Mouse (Mus musculus) adrenal gland, postnatal 36 days (tissue): ENCODE data around the gene Insm1. TPM values are rescaled to one million over a fixed set of nuclear protein-coding genes. Genes with fewer than 3 reads are reported as not detected.

Source experiments
- DNase-seq, 2 experiments: peaks; one replicate each; pipeline ENCODE4 v3.0.0; 2021; ENCODE audit warnings: mixed read lengths in 1 of 2
- long read RNA-seq, 2 experiments: library from polyadenylated mRNA; stranded (forward); transcript quantifications; one replicate each; pipeline ENCODE4 v2.0.0; 2021; ENCODE audit warnings: borderline sequencing depth in 2 of 2
- total RNA-seq, 2 experiments: library from RNA; stranded (reverse); gene quantifications; 2 replicates each; pipeline ENCODE4 v1.2.3; 2021

The Insm1 gene
- 1 to 10 TPM; 2.9 to 6.4 TPM for total RNA-seq
- long read RNA-seq, experiment 1, transcript Insm1-201 (1 exons, 3,100 nt) = major isoform, 9 of 9 reads
- long read RNA-seq, experiment 1, partial matches to known transcripts = 0 of 9 reads
- long read RNA-seq, experiment 1, other reads (novel, unspliced or antisense) = 0 of 9 reads
- long read RNA-seq, experiment 2, transcript Insm1-201 (1 exons, 3,100 nt) = major isoform, 8 of 8 reads
- long read RNA-seq, experiment 2, partial matches to known transcripts = 0 of 8 reads
- long read RNA-seq, experiment 2, other reads (novel, unspliced or antisense) = 0 of 8 reads

DNA sequence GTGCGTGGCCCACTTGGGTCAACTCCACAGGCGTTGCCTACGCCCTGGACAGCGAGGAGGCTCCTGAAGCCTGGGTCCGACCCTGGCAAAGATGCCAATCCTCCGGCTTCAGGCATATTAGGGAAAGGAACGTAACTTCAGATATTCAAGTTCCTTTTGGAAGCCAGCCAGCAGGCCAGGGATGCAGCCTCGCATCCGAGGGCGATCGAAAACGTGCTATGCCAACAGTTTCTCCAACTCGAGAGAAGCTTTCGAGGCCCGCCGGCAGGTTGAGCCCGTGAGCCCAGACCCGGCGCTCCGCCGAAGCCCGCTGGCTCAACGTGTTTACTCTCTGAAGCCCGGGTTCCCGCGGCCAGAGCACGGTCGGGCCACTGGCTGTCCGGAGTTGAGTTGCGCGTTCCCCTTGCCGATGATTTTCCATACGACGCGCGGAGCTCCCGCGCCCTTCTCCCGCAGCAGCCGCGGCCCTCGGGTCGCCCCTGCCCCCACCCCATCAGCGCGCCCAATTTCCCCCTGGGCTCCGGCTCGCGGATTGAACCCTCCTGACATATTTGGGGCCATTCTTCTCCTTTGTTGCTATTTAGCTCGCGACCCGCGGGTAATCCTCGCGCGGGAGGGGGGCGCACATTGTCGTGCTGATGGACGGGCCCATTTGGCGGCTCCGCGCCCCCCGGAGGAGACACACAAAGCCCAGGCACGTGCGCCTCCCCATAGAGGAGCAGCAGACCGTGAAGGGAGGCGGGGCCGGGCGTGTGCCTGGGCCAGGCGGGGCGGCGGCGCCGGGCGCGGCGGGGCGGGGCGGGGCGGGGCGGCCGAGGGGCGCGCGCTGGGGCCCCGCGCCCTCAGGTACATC lies at the start of gene Insm1:
Gene Insm1 (plus strand): TSS at position 846 of the 853 bp plus-strand sequence.
- peak; percentile 51 to 52 for DNase-seq

- DNase-seq = no peak
These were observed 49.6 kb upstream of the Insm1 start for GRCm38 (mm10) chr2:146172106-146172505.

DNA sequence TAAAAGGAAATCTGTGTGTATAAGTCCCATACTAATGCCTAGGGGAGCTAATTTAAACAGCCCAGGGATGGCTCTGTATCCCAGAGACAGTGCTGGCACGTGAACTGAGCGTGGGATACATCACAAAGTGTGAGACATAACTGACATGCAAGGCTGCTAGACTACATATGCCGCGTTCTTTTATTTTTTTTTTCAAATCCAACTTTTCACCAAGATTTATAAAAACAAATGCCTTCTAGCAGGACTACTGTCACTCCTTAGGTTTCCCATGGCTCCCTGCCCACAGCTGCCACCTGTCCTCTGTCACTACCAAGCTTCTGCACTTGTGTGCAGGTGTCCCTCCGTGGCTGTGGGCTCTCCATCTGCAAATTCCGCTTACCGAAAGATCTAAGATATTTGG lies 47.5 kb upstream of the Insm1 start:
- no peak for DNase-seq

GRCm38 (mm10) chr2:146178718-146179117 lies 43.0 kb upstream of the Insm1 start:
- no peak for DNase-seq

GRCm38 (mm10) chr2:146183830-146184793 lies 37.6 kb upstream of the Insm1 start:
- DNase-seq = no peak

DNA sequence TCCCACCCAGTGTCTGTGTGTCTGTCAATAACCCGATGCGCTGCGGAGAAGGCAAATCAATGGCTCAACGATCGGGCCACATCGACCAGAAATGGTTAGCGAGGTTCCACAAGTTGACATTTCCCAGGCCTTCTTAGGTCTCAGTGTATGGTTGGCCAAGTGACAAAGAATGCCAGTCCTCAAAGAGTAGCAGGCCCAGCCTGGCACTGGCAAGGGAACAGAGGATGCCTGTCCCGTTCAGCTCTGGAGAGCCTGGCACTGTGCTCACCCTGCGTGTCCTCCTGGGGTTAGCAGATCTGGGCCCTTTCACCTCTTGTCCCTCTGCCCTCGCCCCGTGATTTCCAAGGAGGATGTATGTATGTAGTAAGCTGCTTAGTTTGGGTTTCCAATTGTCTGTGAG lies 25.6 kb upstream of the Insm1 start:
- no peak for DNase-seq

DNA sequence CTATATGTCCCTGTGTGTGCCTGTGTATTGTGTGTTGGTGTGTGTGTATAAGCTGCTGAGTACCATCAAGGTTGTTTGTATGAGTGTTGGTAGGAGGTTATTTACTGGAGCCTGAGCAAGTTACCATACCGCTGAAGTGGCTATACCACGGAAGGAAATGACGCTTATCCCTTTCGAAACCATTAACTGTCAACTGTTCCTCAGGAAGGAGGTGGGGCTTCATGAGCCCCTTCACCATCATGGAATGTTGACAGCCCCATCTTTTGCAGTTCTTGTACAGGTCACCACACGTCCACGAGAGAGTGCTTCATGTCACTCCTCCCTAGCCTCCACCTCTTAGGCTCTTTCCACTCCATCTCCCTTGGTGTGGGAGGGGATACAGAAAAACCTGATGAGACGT lies 23.8 kb upstream of the Insm1 start:
- no peak for DNase-seq

DNA sequence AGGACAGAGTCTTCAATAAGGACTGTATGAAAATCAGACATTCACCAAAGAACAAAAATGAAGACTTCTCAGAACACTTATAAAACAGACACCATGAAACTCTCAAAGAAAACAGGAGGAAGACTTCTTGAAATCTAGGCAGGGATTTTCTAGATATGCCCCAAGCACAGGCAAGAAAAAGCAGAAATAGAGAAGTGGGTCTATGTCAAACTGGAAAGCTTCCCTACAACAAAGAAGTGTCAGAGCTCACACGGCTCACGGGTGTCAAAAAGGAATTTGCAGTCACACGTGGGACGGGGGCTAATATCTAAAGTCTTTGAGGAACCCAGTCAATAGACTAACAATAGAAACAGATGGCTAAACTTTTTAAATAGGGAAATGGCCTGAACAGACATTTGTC lies 10.8 kb upstream of the Insm1 start:
- no peak for DNase-seq

DNA sequence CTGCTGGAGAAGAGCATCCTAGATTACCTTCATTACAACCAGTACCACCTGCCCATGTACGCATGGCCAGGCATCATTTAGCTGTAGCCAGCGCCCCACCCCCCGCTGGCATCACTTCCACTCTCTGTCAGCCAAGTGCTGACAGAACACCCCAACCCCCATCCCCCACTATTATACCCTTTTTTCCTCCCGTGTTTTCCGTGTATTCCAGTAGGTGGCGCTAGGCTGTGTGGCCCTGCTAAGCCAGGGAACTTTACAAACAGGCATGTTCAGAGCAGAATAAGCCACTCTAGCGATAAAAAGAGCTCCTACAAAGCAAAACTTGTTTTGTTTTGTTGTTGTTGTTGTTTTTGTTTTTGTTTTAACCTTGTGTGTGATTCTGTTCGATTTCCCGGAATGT lies 7.0 kb upstream of the Insm1 start:
- peak; percentile 33 to 40 for DNase-seq

- DNase-seq = no peak
These were observed 5.3 kb upstream of the Insm1 start for GRCm38 (mm10) chr2:146216111-146217064.

DNA sequence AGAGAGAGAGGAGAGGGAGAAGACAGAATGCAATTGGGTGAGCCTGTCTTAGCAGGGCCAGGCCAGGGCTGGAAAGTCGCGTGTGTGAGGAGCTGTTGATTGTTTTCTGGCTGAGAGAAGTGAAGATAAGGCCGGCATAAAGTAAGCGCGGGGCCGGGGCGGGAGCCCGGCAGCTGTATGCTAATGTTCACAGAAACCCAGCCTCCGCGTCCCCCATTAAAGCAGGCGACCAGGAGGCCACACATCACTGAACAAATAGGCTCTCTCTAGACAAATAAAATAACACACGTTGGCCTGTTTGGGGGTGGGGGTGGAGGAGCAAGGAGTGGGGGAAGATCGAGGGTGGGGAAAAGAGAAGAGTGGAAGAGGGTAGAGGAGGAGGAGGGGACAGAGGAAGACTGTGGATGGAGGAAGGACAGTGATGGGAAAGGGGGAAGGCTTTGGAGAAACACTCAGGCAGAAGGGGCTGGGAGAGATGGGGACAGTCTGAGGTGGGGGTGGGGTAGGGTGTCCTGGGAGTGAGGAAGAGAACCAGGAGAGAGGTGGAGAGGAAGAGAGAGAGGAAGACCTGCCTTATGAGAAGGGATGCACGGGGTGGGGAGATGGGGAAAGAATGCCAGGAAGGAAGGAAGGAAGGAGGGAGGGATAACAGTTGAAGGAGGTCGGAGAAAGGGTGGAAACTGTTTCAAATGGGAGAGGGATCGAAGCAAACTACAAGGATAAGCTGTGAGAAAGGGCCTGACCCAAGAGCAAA lies 4.3 kb upstream of the Insm1 start:
- no peak for DNase-seq

DNA sequence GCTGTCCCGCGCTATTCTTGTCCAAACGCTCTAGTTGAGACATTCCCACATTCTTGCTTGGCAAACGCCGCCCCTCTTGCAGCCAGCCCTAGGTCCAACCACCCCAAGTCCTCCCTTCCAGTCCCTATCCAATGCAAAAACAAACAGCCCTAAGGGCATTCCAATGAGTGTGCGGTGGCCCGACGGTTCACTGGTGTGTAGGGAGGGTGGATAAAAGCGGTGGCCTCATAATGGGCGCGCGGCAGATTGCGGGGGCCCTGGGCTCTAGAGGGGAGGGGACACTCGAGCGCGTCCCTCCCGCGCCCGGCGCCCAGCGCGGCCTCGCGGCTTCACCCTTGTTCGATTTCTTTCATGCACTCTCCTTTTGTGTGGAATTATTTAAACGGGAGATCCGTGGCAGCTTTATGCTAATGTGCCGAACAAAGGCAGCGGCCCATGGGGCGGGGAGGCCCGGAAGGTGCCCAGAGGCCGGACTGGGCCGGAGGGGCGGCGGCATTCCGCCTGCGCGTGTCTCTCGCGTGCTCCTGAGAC lies 3.5 kb upstream of the Insm1 start:
- no peak for DNase-seq

- DNase-seq = no peak
These were observed 2.7 kb upstream of the Insm1 start for GRCm38 (mm10) chr2:146218881-146219535.

GRCm38 (mm10) chr2:146219791-146220190 lies 1.9 kb upstream of the Insm1 start:
- no peak for DNase-seq

DNA sequence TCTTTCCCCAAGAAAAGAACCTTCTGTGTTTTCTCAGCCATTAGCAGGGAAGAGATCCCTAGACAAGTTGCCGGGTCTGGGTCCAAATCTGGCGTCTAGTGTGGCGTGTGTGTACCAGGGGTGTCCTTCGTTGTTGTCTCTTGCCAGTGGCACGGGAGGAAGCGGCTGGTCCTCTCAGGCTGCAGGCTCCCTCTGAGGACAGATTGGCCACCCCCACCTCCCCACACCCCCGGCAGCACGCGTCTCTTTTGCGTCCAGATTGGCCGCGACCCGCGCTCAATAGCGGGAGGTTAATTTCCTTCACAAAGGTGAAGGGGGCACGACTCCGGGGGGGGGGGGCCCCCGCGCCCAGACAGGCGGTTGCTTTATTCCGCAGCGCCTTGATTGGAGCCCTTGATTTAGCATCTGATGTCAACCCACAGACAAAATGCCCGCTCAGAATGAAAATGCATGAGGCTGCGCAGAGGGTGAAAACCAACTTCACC lies 1.1 kb upstream of the Insm1 start:
- no peak for DNase-seq

- peak in 1 of 2 experiments; percentile 39 for DNase-seq
These were observed 183 bp downstream of the Insm1 start for GRCm38 (mm10) chr2:146221929-146222278.

DNA sequence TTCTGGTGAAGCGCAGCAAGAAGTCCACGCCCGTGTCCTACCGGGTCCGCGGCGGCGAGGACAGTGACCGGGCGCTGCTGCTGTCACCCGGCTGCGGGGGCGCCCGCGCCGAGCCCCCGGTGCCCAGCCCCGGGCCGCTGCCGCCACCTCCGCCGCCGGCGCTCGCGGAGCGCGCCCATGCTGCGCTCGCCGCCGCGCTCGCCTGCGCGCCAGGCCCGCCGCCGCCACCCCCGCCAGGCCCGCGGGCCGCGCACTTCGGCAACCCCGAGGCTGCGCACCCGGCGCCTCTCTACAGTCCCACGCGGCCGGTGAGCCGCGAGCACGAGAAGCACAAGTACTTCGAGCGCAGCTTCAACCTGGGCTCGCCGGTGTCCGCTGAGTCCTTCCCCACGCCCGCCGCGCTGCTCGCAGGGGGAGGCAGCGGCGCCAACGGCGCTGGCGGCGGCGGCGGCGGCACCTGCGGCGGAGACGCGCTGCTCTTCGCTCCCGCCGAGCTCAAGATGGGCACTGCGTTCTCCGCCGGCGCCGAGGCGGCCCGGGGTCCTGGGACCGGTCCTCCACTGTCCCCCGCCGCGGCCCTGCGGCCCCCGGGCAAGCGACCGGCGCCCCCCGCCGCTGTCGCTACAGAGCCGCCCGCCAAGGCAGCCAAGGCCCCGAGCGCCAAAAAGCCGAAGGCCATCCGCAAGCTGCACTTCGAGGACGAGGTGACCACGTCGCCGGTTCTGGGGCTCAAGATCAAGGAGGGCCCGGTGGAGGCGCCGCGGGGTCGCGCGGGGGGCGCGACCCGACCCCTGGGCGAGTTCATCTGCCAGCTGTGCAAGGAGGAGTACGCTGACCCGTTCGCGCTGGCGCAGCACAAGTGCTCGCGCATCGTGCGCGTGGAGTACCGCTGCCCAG lies 806 bp downstream of the Insm1 start:
- peak; percentile 18 to 23 for DNase-seq

DNA sequence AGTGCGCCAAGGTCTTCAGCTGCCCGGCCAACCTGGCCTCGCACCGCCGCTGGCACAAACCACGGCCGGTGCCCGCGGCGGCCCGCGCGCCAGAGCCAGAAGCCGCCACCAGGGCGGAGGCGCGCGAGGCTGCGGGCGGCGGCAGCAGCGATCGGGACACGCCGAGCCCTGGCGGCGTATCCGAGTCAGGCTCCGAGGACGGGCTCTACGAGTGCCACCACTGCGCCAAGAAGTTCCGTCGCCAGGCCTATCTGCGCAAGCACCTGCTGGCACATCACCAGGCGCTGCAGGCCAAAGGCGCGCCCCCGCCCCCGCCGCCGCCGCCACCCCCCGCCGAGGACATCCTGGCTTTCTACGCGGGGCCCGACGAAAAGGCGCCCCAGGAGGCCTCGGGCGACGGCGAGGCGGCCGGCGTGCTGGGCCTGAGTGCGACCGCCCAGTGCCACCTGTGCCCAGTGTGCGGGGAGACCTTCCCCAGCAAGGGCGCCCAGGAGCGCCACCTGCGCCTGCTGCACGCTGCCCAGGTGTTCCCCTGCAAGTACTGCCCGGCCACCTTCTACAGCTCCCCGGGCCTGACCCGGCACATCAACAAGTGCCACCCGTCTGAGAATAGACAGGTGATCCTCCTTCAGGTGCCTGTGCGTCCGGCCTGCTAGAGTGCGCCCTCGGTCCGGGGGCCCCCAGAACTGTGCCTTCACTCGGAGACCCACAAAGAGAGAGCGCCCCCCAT lies 1.6 kb downstream of the Insm1 start:
- DNase-seq = peak; percentile 32 to 36
